Mouse (Mus musculus) heart, postnatal 36 days (tissue): ENCODE measurements around the gene Actl6a. TPM values are rescaled to one million over a fixed set of nuclear protein-coding genes. Genes with fewer than 3 reads are reported as not detected.
"Not testable (repeated sequence)": the region's sequence is repeated elsewhere in the genome, so short reads cannot be mapped to it uniquely, and the experiment has no call there.

Experiments used
- DNase-seq, 2 experiments: peaks; one replicate each; pipeline ENCODE4 v3.0.0; 2021 to 2022
- intact Hi-C: fragments of 180-260 bp; cut with DNase I; formaldehyde crosslinking; loops from one replicate; pipeline ENCODE4 v1.15.1; 2025
- total RNA-seq, 2 experiments: library from RNA; stranded (reverse); gene quantifications; 2 replicates each; pipeline ENCODE4 v1.2.3; 2021

Actl6a gene
- total RNA-seq, 2 experiments from 2014 or later = 21.8 to 22.4 TPM

GRCm38 (mm10) chr3:32691841-32692240 lies 14.3 kb upstream of the Actl6a start:
- no peak for DNase-seq
- intact Hi-C loops = no loop called here

DNA sequence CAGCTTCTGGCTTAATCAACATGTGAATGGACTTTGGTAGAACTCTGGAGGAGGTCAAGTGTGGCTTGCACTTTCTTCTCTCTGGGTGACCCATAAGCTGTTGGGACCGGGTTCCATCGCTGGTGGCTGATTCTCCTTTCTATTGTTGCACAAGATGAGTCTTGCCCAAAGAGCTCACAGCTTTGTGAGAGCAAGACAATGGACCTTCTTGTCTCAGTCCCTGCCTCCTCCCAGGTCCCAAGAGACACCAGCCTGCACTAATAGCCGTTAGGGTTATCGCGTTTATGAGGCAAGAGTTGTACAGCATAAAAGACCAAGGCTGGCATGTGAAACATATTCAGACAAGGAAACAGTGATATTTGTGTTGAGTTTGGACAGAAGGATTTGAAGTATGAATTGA lies 11.9 kb upstream of the Actl6a start:
- DNase-seq = no peak
- intact Hi-C loops = no loop called here

- no peak for DNase-seq
- intact Hi-C loops = no loop called here
Observed at GRCm38 (mm10) chr3:32694737-32695582, 11.1 kb upstream of the Actl6a start.

- no peak for DNase-seq
- intact Hi-C loops = no loop called here
Observed at GRCm38 (mm10) chr3:32695583-32695980, 10.5 kb upstream of the Actl6a start.

GRCm38 (mm10) chr3:32698228-32698863 lies 7.8 kb upstream of the Actl6a start:
- intact Hi-C loops = loop anchor here (1.0 to 2.0 kb wide), 3 partner anchors 88 to 365 kb away; no protein-coding TSS in a partner anchor
- DNase-seq = peak; percentile 85 to 93

DNA sequence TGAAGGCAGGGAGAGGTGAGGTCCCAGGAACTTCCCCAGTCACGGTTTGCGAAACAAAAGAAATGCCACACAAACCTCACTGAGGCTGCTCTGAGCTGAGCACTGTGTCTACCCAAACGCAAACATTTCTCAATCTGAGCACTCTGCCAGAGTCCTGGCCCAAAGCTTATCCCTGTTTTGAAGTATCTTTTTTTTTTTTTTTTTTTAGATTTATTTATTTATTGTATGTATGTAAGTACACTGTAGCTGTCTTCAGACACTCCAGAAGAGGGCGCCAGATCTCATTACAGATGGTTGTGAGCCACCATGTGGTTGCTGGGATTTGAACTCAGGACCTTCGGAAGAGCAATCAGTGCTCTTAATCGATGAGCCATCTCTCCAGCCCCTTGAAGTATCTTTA lies 2.1 kb upstream of the Actl6a start:
- intact Hi-C loops, DNase-seq: not testable (repeated sequence)

DNA sequence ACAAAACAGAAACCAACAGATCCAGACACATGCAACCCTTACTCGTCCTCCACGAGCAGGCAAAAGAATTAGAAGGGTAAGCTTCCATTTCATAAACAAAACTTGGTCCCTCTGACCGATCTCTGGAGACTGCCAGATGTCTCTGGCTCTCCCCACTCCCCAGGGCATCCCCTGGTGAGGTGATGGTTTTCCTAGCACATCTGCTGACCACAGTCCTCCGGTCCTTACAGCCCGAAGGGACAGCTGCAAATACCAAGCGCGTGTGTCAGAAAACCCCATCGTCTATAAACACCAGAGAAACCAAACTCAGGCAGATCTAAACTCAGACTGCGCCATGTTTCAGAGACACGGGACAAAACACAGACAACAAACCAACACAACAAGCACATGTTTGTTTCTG lies 1.5 kb upstream of the Actl6a start:
- DNase-seq = not testable (repeated sequence)
- intact Hi-C loops = loop anchor here (5.0 kb wide), 1 partner anchor 172 kb away; no protein-coding TSS in a partner anchor

- intact Hi-C loops = loop anchor here (2.0 to 5.0 kb wide), 2 partner anchors 29 to 176 kb away; partner anchors contain the start of genes Mrpl47 and Ndufb5
- no peak for DNase-seq
Observed at GRCm38 (mm10) chr3:32708052-32708367, 1.9 kb downstream of the Actl6a start.

- DNase-seq = peak; percentile 96
- intact Hi-C loops = loop anchor here (2.0 to 5.0 kb wide), 2 partner anchors 28 to 176 kb away; partner anchors contain the start of genes Mrpl47 and Ndufb5
Observed at GRCm38 (mm10) chr3:32708368-32709231, 2.5 kb downstream of the Actl6a start.

DNA sequence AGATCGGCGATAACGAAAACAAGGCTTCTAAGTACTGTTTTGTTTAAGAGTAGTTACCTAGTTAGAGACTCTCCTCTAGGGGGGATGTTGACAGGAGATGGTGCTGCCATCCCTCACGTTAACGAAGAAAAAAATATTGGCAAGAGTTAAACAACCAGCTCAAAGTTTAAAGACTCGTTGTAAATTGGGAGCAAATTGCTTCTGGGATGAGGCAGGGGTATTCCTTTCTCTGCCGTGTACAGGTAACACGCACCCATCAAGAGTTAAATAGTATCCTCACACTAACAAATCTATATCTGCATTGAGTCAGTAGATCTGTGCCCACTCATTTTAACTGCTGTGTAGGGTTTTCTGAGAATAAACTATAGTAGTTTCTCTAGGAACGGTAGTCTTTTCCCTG lies 3.3 kb downstream of the Actl6a start:
- intact Hi-C loops = loop anchor here (2.0 to 5.0 kb wide), 2 partner anchors 27 to 177 kb away; partner anchors contain the start of genes Mrpl47 and Ndufb5

GRCm38 (mm10) chr3:32713711-32714110 lies 7.6 kb downstream of the Actl6a start:
- DNase-seq = no peak
- intact Hi-C loops = no loop called here

More for the DNA sequence above, 3.3 kb downstream of the Actl6a start:
- no peak for DNase-seq

- intact Hi-C loops, DNase-seq: not testable (repeated sequence)
Observed at GRCm38 (mm10) chr3:32717403-32717802, 11.3 kb downstream of the Actl6a start.

GRCm38 (mm10) chr3:32718271-32718670 lies 12.2 kb downstream of the Actl6a start:
- no peak for DNase-seq
- intact Hi-C loops = no loop called here

DNA sequence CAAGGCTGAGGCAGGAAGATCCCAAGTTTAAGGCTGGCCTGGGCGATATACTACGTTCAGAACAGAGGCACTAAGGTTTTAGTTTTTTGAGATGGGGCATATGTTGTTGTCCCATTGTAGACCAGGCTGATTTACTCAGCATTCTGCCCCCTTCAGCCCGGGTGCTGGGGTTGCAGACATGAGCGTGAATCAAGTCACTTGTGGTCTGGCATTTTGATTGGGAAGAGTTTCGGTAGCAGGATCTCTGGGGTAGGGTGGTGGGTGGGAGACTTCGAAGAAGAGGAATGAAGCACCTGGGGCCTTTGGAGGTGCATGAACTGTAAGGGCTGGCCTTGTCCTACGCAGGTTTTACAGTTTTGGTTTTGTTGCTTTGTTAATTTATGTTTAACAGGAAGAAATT lies 18.1 kb downstream of the Actl6a start:
- DNase-seq = no peak
- intact Hi-C loops = no loop called here

GRCm38 (mm10) chr3:32725951-32726350 lies 19.9 kb downstream of the Actl6a start:
- intact Hi-C loops = no loop called here
- no peak for DNase-seq

DNA sequence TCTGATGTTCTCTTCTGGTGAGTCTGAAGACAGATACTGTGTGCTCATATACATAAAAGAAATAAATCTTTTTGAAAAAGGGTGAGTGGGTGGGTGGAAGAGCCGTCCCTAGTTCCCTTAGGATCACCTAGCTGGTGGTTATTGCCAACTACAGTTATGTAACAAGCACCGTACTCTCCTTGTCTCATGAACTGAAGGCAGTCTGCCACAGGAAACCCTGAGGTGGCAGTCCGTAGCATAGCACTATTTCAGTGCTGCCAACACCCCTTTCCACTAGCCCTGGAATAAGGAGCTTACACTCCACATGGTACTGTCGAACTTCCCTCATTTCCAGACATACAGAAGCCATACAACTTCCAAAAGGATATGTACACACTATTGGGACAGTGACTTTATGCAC lies 21.8 kb downstream of the Actl6a start:
- intact Hi-C loops = no loop called here
- no peak for DNase-seq

GRCm38 (mm10) chr3:32736244-32737171 lies 30.4 kb downstream of the Actl6a start, which contains the start of gene Ndufb5:
Gene Ndufb5 (plus strand): TSS chr3:32736990.
- DNase-seq = peak; percentile 97 to 98
- intact Hi-C loops = loop anchor here (2.0 to 10.0 kb wide), 4 partner anchors 28 to 1058 kb away; partner anchors contain the start of genes Ttc14 and Usp13

DNA sequence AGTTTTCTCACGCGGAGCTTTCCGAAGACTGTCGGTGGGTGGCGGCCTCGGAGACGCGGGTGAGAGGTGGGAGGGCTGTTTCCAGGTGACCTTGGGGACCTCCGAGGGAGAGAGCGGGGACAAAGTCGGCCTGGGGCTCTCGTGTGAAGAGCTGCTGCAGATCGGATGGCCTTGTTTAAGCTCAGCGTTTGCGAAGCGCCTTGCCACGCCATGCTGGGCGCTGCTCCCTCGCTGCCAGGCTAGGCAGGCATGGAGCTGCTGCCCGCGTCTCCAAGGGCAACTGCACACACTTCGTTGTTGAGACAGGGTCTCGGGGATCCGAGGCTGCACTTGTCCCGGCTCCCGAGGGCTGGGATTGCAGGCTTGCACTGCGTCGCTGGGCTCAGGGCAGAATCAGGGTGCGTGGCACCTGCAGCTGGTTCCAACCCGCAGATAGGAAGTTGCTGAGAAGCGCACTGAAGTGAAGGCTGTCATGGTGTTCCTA lies 31.1 kb downstream of the Actl6a start, which contains the start of gene Mrpl47:
Gene Mrpl47, minus strand, starts transcription at position 434 of the 484 bp plus-strand sequence.
- DNase-seq = no peak
- intact Hi-C loops = loop anchor here (2.0 to 10.0 kb wide), 4 partner anchors 28 to 1058 kb away; partner anchors contain the start of genes Ttc14 and Usp13

- no peak for DNase-seq
- intact Hi-C loops = loop anchor here (5.0 to 10.0 kb wide), 2 partner anchors 149 to 1056 kb away; partner anchors contain the start of gene Ttc14
Observed at GRCm38 (mm10) chr3:32738549-32738948, 32.5 kb downstream of the Actl6a start.
